ENCODE assay signal across 8 mouse cellular contexts in genomic region chr19:22447418-22448339, GRCm38 (mm10).
A peak's percentile ranks its signal among the peaks of the same experiment; 100 is the strongest.
DNase-seq lines count a peak whose midpoint lies in the region; ATAC-seq and TF ChIP-seq lines count a peak whose summit lies in the region.

No protein-coding gene starts in this region.

- H3K36me3 ChIP-seq in lung, embryonic 14.5 days (ENCODE audit: insufficient read depth) = no peaks in the 10 kb centered on the region
- no peaks in the 10 kb centered on the region for H3K36me3 ChIP-seq in heart, adult 2 months (ENCODE audit: control insufficient read depth, insufficient read depth, low read length)

- 0 out of 2 replicates have a peak, but pooled peaks cover 5% of the 10 kb centered on the region for H3K4me1 ChIP-seq in lung, embryonic 14.5 days (ENCODE audit: insufficient read depth)
- H3K4me1 ChIP-seq in heart, adult 2 months (ENCODE audit: control insufficient read depth, insufficient read depth, low read length) = no peaks in the 10 kb centered on the region

- no peaks in the 10 kb centered on the region for H3K9me3 ChIP-seq in lung, embryonic 14.5 days (ENCODE audit: low read depth, low read length)

- peak overlapping the region; percentile 73 for H3K4me2 ChIP-seq in lung, embryonic 14.5 days

- peak overlapping the region; percentile 34 for H3K4me3 ChIP-seq in lung, embryonic 14.5 days (ENCODE audit: low read depth, low read length)
- peak overlapping the region; percentile 14; the same call in 1 of the 2 replicates for H3K4me3 ChIP-seq in heart, adult 2 months

- intact Hi-C loops in heart, adult 2 months (cut with DNase I) = no loop called here
- intact Hi-C loops in left cerebral cortex, postnatal 4 days (cut with DNase I) = loop anchor here (5.0 kb wide), 1 partner anchor 110 kb away; no protein-coding TSS in a partner anchor

- ATAC-seq in lung, embryonic 14.5 days (ENCODE audit: insufficient read depth) = peak; percentile 45; the same call in 1 of the 2 replicates

- TF ChIP-seq POLR2A in heart, adult 2 months (IDR thresholded peaks at IDR 0.05; ENCODE audit: insufficient read depth, low read depth, low read length) = no peak

- H3K27ac ChIP-seq in lung, embryonic 14.5 days (ENCODE audit: low read depth) = no peak overlapping the region
- peak overlapping the region; percentile 51; the same call in 1 of the 2 replicates for H3K27ac ChIP-seq in heart, adult 2 months

- no peaks in the 10 kb centered on the region for H3K27me3 ChIP-seq in lung, embryonic 14.5 days (ENCODE audit: insufficient read depth, low read length)
- H3K27me3 ChIP-seq in heart, adult 2 months (ENCODE audit: control insufficient read depth, insufficient read depth, low read length) = no peaks in the 10 kb centered on the region

- peak; percentile 43 for DNase-seq in lung, embryonic 14.5 days
- DNase-seq in lung, postnatal 14 days = no peak
- DNase-seq in cerebellum, postnatal 25 days = peak; percentile 84 to 87
- DNase-seq in heart, adult 2 months = peak; percentile 10 to 26
- DNase-seq in left cerebral cortex, postnatal 4 days = peak; percentile 59
- peak; percentile 47 for DNase-seq in right cerebral cortex, postnatal 4 days
- no peak for DNase-seq in B cell, adult 2 months
- no peak for DNase-seq in adrenal gland, postnatal 25 days

- 0 out of 2 replicates have a peak, but pooled peaks have one; percentile 3 for TF ChIP-seq CTCF in lung, embryonic 14.5 days (IDR thresholded peaks at IDR 0.05; ENCODE audit: low read depth)
- no peak for TF ChIP-seq CTCF in heart, adult 2 months (IDR thresholded peaks at IDR 0.05)

- 3% methylated on average over 18 of the region's 18 CpGs for WGBS in lung, embryonic 14.5 days
- 4% methylated on average over 18 of the region's 18 CpGs for WGBS in heart, adult 2 months

- TF ChIP-seq EP300 in heart, adult 2 months (IDR thresholded peaks at IDR 0.05; ENCODE audit: insufficient read depth, low read depth, low read length) = no peak

- H3K79me2 ChIP-seq in heart, adult 2 months (replicated peaks; ENCODE audit: control insufficient read depth, insufficient read depth, low read length) = no peaks in the 10 kb centered on the region

- peak overlapping the region; percentile 22; the same call in 1 of the 2 replicates for H3K9ac ChIP-seq in lung, embryonic 14.5 days
- H3K9ac ChIP-seq in heart, adult 2 months (ENCODE audit: low read depth, low read length) = peak overlapping the region; percentile 52

Comparison
In these comparisons a context has a peak if more than half of its experiments do, and no peak if none do; other contexts are left out.
1. DNase-seq: peak in lung, embryonic 14.5 days (single experiment), cerebellum, postnatal 25 days (2 of 2), heart, adult 2 months (2 of 2), left cerebral cortex, postnatal 4 days (single experiment) and right cerebral cortex, postnatal 4 days (single experiment); none in lung, postnatal 14 days (single experiment), B cell, adult 2 months (0 of 2) and adrenal gland, postnatal 25 days (single experiment).